Mouse (Mus musculus): ENCODE results near the gene Evi2b. TPM values are rescaled to one million over a fixed set of nuclear protein-coding genes. Genes with fewer than 3 reads are reported as not detected.

Evi2b gene
- total and polyA plus RNA-seq, 3 experiments: 1.3 to 33.3 (median 8.0) TPM

GRCm38 (mm10) chr11:79468097-79468496 is 55.5 kb downstream of the Evi2b start:
- ATAC-seq (ENCODE audit: extremely low read depth, insufficient number of reproducible peaks, low FRiP score, poor library complexity, severe bottlenecking) (no peak), DNase-seq (ENCODE audit: low spot score) (no peak)
- Histone ChIP-seq H3K9me3 (replicated peaks) (no peaks in the 10 kb centered on the region), H3K4me3 (ENCODE audit: low read depth, low read length) (no peak overlapping the region), H3K4me1 (ENCODE audit: insufficient read depth, low read depth, low read length) (no peaks in the 10 kb centered on the region), H3K27me3 (ENCODE audit: insufficient read depth, low read length) (no peaks in the 10 kb centered on the region), H3K36me3 (replicated peaks) (peaks cover 48% of the 10 kb centered on the region)
- TF ChIP-seq TAL1 (conservative IDR thresholded peaks at IDR 0.05; ENCODE audit: low read depth, low read length): no peak
- TF ChIP-seq GATA1 (IDR thresholded peaks at IDR 0.05; ENCODE audit: borderline replicate concordance, low read length): no peak
- no peak for TF ChIP-seq POLR2AphosphoS5 (IDR thresholded peaks at IDR 0.05; ENCODE audit: insufficient replicate concordance, low read depth, low read length)
- TF ChIP-seq CTCF (IDR thresholded peaks at IDR 0.05; ENCODE audit: low read depth, low read length): no peak
- no peak for TF ChIP-seq GATA2 (IDR thresholded peaks at IDR 0.05; ENCODE audit: borderline replicate concordance, low read depth, low read length)

Other genes with a start within 250 kb of the Evi2b start
- gene Gm9964, start 226.9 kb downstream of the Evi2b start, total RNA-seq (2014; fragmentation: Nextera tagmentation): not detected in 2 replicates
- gene Gm9964, start 226.9 kb downstream of the Evi2b start, total RNA-seq (2017): 0.16 TPM in 1 of 2 replicates, not detected in the other
- gene Gm9964, start 226.9 kb downstream of the Evi2b start, polyA plus RNA-seq (2012): not detected in 2 replicates
- gene Nf1, start 184.1 kb downstream of the Evi2b start, total RNA-seq (2014; fragmentation: Nextera tagmentation): 78.0 and 84.6 TPM in 2 replicates
- gene Nf1, start 184.1 kb downstream of the Evi2b start, total RNA-seq (2017): 25.7 and 27.0 TPM in 2 replicates
- 7.1 and 7.8 TPM in 2 replicates for gene Nf1, start 184.1 kb downstream of the Evi2b start, polyA plus RNA-seq (2012)
- gene Omg, start 19.7 kb downstream of the Evi2b start, total RNA-seq (2014; fragmentation: Nextera tagmentation): not detected in 2 replicates
- 0.38 TPM in 1 of 2 replicates, not detected in the other for gene Omg, start 19.7 kb downstream of the Evi2b start, total RNA-seq (2017)
- not detected in 2 replicates for gene Omg, start 19.7 kb downstream of the Evi2b start, polyA plus RNA-seq (2012)
- gene Evi2, start 6.8 kb upstream of the Evi2b start, total RNA-seq (2014; fragmentation: Nextera tagmentation): 1.2 and 3.7 TPM in 2 replicates
- 0.41 and 0.93 TPM in 2 replicates for gene Evi2, start 6.8 kb upstream of the Evi2b start, total RNA-seq (2017)
- gene Evi2, start 6.8 kb upstream of the Evi2b start, polyA plus RNA-seq (2012): not detected in 2 replicates
- gene Evi2a, start 6.8 kb upstream of the Evi2b start, total RNA-seq (2014; fragmentation: Nextera tagmentation): not detected in 2 replicates
- gene Evi2a, start 6.8 kb upstream of the Evi2b start, total RNA-seq (2017): 1.3 and 2.5 TPM in 2 replicates
- 0.03 TPM in 1 of 2 replicates, not detected in the other for gene Evi2a, start 6.8 kb upstream of the Evi2b start, polyA plus RNA-seq (2012)
- not detected in 2 replicates for gene Rab11fip4, start 67.5 kb upstream of the Evi2b start, total RNA-seq (2014; fragmentation: Nextera tagmentation)
- gene Rab11fip4, start 67.5 kb upstream of the Evi2b start, total RNA-seq (2017): under 0.01 and 0.05 TPM in 2 replicates
- gene Rab11fip4, start 67.5 kb upstream of the Evi2b start, polyA plus RNA-seq (2012): not detected in 2 replicates